Mouse (Mus musculus) thymus, adult 2 months (tissue): ENCODE measurements around the gene Nr2c2. TPM values are rescaled to one million over a fixed set of nuclear protein-coding genes. Genes with fewer than 3 reads are reported as not detected.
"Not testable (repeated sequence)": the region's sequence is repeated elsewhere in the genome, so short reads cannot be mapped to it uniquely, and the experiment has no call there.

ENCODE experiments used
- DNase-seq: peaks from one replicate; pipeline ENCODE4 v3.0.0; 2021
- H3K27ac ChIP-seq: fragments of 200-500 bp; 2 replicates; pipeline ENCODE4 v1.5.1; 2012; ENCODE audit warnings: low read length, control low read depth; ENCODE audit not compliant: control insufficient read depth, insufficient read depth
- H3K27me3 ChIP-seq: fragments of 200-500 bp; 2 replicates; pipeline ENCODE4 v1.6.1; 2012; ENCODE audit warnings: mild to moderate bottlenecking, low read length, moderate library complexity, mixed read lengths; ENCODE audit not compliant: control insufficient read depth, insufficient read depth
- H3K36me3 ChIP-seq: fragments of 200-500 bp; 2 replicates; pipeline ENCODE4 v1.6.1; 2012; ENCODE audit warnings: mild to moderate bottlenecking, low read length, moderate library complexity; ENCODE audit not compliant: control insufficient read depth, insufficient read depth
- H3K4me1 ChIP-seq: fragments of 200-500 bp; replicated peaks from 2 replicates; pipeline ENCODE4 v1.6.1; 2012; ENCODE audit warnings: low read length; ENCODE audit not compliant: control insufficient read depth, insufficient read depth
- H3K4me3 ChIP-seq: fragments of 200-500 bp; 2 replicates; pipeline ENCODE4 v1.5.1; 2012; ENCODE audit warnings: mild to moderate bottlenecking, low read length, control low read depth, moderate library complexity; ENCODE audit not compliant: control insufficient read depth, insufficient read depth
- CTCF ChIP-seq: fragments of 200-500 bp; IDR thresholded peaks from 2 replicates; pipeline ENCODE4 v1.5.1; 2012; ENCODE audit warnings: mild to moderate bottlenecking, control low read depth, low read length, moderate library complexity, borderline replicate concordance; ENCODE audit not compliant: control insufficient read depth, poor library complexity, insufficient read depth; ENCODE audit errors: extremely low read depth
- POLR2A ChIP-seq: fragments of 200-500 bp; IDR thresholded peaks from 2 replicates; pipeline ENCODE4 v1.6.1; 2012; ENCODE audit warnings: mild to moderate bottlenecking, low read length, control low read depth, moderate library complexity; ENCODE audit not compliant: control insufficient read depth, poor library complexity, insufficient read depth; ENCODE audit errors: extremely low read depth
- WGBS: fragments of 180-500 bp; shearing (Covaris S2); methylation state at CpG from one replicate; pipeline ENCODE4 v1.1.7; 2018; 5-methylcytosine and 5-hydroxymethylcytosine counted together
- polyA plus RNA-seq: library from polyadenylated mRNA; depleted of rRNA; stranded (reverse); fragments of >200 nt; gene quantifications from 2 replicates; pipeline ENCODE4 v1.2.3, GENCODE M21; 2012

Nr2c2 gene
- polyA plus RNA-seq, 1 experiment: 54.6 TPM

DNA sequence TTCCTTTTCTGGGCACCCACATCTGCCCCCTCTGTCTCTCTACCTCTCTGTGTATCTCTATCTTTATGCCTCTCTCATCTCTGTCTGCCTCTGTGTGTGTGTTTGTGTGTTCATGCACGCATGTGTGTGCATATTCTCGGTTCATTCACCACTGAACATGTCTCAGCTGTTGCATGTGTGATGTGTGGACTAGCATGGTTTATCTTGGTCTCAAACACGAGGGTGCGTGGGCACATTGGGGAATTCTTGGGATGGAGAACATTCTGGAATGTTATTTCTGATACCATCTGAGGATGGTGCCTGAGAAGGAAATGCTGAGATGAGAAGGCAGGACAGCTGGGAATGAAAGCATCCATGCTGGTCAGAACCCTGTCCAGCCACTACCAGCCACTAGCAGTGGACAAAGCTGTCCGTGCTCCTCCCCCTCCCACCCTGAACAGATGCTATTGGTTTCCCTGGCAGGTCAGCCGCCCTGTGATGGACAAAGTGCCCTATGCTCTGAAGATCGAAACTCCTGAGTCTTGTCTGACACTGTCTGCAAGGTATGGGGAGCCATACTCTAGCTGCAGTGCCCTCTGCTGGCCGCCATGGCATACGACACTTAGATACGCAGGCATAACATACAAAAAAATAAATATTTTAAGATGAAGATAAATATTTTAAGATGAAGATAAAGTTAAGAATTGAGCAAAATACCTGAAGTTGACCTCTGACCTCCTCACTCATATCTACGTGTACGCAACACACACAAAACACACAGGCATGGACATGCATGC, 25.3 kb upstream of the Nr2c2 start:
- H3K27ac ChIP-seq: no peak overlapping the region
- no peaks in the 10 kb centered on the region for H3K27me3 ChIP-seq
- no peaks in the 10 kb centered on the region for H3K4me1 ChIP-seq
- 71% methylated on average over 12 of the region's 12 CpGs for WGBS
- H3K36me3 ChIP-seq: no peaks in the 10 kb centered on the region
- DNase-seq: peak; percentile 36
- no peak for TF ChIP-seq POLR2A
- peak; percentile 49; the same call in 1 of the 2 replicates for TF ChIP-seq CTCF
- no peak overlapping the region for H3K4me3 ChIP-seq

- Histone ChIP-seq H3K27me3 (no peaks in the 10 kb centered on the region), H3K4me1 (no peaks in the 10 kb centered on the region), H3K27ac (no peak overlapping the region), H3K36me3 (no peaks in the 10 kb centered on the region), H3K4me3 (no peak overlapping the region)
- 55% methylated on average over 16 of the region's 16 CpGs for WGBS
- peak; percentile 61 for DNase-seq
- TF ChIP-seq POLR2A (no peak), CTCF (peak; percentile 88)
Observed at GRCm38 (mm10) chr6:92067146-92067790, 23.9 kb upstream of the Nr2c2 start.

GRCm38 (mm10) chr6:92071121-92071839, 19.9 kb upstream of the Nr2c2 start:
- Histone ChIP-seq H3K4me3 (no peak overlapping the region), H3K27me3 (no peaks in the 10 kb centered on the region), H3K27ac (no peak overlapping the region), H3K4me1 (no peaks in the 10 kb centered on the region), H3K36me3 (no peaks in the 10 kb centered on the region)
- 86% methylated on average over 15 of the region's 15 CpGs for WGBS
- TF ChIP-seq CTCF (no peak), POLR2A (no peak)
- DNase-seq: no peak

- DNase-seq: no peak
- 95% methylated on average over 2 of the region's 2 CpGs for WGBS
- H3K36me3 ChIP-seq: no peaks in the 10 kb centered on the region
- H3K4me3 ChIP-seq: no peak overlapping the region
- no peak for TF ChIP-seq POLR2A
- no peak for TF ChIP-seq CTCF
- no peaks in the 10 kb centered on the region for H3K27me3 ChIP-seq
- no peak overlapping the region for H3K27ac ChIP-seq
- H3K4me1 ChIP-seq: no peaks in the 10 kb centered on the region
Observed at GRCm38 (mm10) chr6:92080730-92081129, 10.5 kb upstream of the Nr2c2 start.

GRCm38 (mm10) chr6:92082756-92083155, 8.4 kb upstream of the Nr2c2 start:
- Histone ChIP-seq H3K4me3 (no peak overlapping the region), H3K4me1 (no peaks in the 10 kb centered on the region), H3K27ac (no peak overlapping the region), H3K27me3 (no peaks in the 10 kb centered on the region), H3K36me3 (no peaks in the 10 kb centered on the region)
- no peak for TF ChIP-seq POLR2A
- TF ChIP-seq CTCF: no peak
- no peak for DNase-seq
- 89% methylated on average over 4 of the region's 4 CpGs for WGBS

- Histone ChIP-seq H3K27me3 (no peaks in the 10 kb centered on the region), H3K27ac (no peak overlapping the region), H3K4me3 (no peak overlapping the region), H3K36me3 (no peaks in the 10 kb centered on the region), H3K4me1 (no peaks in the 10 kb centered on the region)
- no peak for DNase-seq
- TF ChIP-seq CTCF (no peak), POLR2A (no peak)
- WGBS: 94% methylated on average over 3 of the region's 3 CpGs
Observed at GRCm38 (mm10) chr6:92084932-92085331, 6.3 kb upstream of the Nr2c2 start.

DNA sequence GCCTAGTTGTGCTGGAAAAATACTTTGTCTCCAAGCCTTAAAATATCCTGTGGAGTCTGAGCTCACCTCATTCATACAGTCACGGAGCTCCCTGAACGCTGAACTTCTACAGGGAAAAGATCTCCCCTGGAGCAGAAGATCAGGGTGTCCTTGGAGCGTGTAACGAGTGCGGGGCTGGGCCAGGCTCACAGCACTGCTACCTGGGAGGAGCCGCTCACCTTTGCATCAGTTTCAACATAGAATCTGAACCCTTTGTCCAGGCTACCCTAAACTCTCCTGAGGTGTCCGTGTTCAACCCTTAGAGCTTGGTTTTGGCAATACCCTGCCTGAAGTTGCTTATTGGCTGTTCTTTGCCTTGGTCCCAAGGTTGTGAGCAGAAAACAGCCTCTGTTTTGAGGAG, 2.0 kb upstream of the Nr2c2 start:
- not testable (repeated sequence) for H3K4me3 ChIP-seq, H3K27ac ChIP-seq, DNase-seq, H3K36me3 ChIP-seq, H3K4me1 ChIP-seq, H3K27me3 ChIP-seq
- 97% methylated on average over 7 of the region's 7 CpGs for WGBS
